Mouse (Mus musculus) activated CD4-positive, CD25-positive, alpha-beta regulatory T cell, adult 4 months (primary cell): ENCODE measurements around the gene Slc2a5. TPM values are rescaled to one million over a fixed set of nuclear protein-coding genes. Genes with fewer than 3 reads are reported as not detected.

Experiments
- ATAC-seq: one replicate; pipeline ENCODE4 v1.8.0; 2017
- polyA plus RNA-seq, 2 experiments: library from polyadenylated mRNA; unstranded; fragments of 100-300 nt; shearing (Covaris generic); gene quantifications; one replicate each; pipeline ENCODE4 v1.2.1; 2017

Gene Slc2a5
- polyA plus RNA-seq, 2 experiments from 2014 or later: not detected

DNA sequence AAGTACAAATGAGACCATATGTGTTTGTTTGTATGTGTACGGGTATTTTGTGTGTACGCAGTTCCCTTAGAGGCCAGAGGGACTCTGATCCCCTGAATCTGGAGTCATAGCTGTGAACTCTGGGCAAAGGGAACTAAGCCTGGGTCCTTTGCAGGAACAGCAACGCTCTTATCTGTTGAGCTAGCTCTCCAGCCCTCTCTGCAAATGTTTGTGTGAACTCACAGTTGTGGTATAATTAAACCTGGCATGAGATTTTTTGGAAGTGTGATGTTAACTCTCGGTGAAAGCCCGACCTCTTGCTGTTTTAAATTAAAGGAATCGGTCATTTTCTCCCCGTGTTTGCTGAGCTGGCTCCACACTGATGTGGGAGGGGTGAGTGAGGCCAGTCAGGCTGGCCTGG lies 13.4 kb upstream of the Slc2a5 start:
- no peak for ATAC-seq

DNA sequence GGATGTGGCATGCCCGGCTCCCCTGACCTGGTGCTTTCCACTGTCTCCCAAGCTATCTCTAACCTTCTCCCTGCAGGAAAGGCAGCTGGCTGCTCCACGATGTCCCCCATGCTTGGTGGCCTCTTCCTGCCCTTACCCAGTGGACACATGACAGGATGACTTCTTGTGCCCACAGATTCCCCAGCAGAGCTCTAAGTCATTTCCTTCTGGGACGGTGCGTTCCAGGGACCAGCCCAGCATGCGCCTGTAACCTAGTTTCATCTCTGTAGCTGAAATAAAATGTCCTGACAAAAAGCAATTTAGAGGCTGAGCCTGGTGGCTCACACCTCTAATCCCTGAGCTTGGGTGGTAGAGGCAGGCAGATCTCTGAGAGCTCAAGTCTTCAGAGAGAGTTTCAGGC lies 12.4 kb upstream of the Slc2a5 start:
- no peak for ATAC-seq

DNA sequence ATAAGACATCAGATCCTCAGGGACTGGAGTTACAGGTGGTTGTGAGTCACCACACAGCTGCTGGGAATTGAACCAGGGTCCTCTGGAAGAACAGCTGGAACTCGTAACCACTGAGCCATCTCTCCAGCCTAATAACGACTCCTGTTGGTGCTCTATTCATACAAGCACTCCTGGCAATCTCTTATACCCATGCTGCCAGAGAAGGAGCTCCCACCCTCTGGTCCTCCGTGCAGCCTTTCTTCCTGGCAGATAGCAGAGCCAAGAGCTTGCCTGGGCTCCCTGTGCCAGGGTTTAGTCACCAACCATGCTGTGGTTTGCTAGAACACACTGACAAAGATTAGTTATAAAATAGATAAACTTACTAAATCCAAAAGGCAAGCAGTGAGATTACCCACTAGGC lies 9.4 kb upstream of the Slc2a5 start:
- ATAC-seq: no peak

DNA sequence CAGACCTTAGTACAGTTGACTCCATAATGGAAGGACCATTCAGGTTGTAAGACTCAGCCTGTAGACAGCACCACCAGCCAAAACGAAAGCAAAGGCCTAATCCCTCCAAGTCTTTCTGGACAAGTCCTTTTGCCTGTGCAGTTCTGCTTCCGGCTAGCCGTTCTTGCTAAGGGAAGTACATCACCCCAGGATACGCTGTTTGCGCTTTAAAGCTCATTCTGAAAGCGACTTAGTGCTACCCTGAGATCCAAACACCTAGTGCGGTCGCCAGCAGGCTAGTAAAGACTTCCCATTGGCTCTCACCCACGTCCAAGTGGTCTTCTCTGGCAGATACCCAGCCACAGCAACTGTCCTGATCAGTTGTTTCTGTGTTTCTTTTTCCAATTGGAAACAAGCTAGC lies 8.7 kb upstream of the Slc2a5 start:
- no peak for ATAC-seq

DNA sequence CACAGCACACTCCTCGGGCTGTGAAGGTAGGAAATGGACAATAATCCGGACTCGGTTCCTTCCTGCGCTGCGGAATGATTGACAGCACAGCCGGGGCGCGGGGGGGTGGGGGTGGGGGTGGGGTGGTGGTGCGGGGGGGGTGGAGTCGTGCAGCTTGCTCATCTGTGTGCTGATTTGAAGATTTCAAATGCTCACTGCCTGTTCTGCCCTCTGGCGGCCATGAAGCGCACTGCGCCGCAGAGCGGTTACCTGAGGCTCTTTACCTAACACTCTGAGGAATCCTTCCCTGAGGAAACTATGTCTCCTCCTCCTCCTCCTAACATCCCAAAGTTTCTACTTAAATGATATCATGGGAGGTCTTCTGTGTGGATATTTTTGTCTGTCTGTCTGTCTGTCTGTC lies 6.2 kb upstream of the Slc2a5 start:
- ATAC-seq: no peak

DNA sequence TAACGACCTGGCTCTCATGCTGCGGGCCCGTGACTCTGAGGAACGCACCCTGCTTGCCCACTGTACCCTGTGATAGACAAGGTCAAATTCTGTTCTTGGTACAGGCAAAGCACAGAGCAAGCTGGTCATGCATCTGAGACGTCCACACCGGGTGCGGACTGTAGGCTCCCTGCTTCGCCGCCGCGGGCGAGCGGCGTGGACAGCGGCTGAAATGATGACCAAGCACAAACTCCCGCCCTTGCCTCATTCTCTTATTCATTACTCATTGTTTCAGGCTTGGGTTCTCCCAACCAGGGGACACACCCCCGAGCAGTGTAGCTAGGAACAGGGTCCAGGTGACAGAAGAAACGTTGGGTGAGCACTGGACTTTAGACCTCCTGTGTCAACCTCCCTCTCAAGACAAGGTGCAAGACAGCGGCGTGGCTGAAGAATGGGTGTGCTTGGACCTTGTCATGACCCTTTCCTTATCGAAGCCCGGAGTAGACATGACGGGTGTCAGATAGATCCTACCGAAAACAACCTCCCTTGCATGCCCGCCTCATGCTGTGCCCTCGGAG lies 4.5 kb upstream of the Slc2a5 start:
- ATAC-seq: no peak

DNA sequence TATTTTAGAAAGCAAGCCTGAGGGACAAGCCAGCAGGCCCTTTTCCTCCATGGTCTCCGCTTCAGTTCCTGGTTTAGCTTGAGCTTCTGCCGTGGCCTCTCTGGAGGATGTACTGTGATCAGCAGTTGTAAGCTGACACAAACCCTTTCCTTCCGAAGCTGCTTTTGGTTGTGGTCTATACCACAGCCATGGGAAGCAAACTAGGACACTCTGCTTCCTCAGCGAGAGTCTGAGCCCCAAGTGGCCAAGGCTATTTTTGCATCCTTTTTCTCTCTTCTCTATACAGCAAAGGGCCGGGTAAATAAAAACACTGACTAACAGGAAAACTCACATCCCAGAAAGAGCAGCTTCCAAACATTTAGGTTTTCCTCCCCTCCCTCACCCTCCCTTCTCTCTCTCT lies 1.8 kb upstream of the Slc2a5 start:
- no peak for ATAC-seq

DNA sequence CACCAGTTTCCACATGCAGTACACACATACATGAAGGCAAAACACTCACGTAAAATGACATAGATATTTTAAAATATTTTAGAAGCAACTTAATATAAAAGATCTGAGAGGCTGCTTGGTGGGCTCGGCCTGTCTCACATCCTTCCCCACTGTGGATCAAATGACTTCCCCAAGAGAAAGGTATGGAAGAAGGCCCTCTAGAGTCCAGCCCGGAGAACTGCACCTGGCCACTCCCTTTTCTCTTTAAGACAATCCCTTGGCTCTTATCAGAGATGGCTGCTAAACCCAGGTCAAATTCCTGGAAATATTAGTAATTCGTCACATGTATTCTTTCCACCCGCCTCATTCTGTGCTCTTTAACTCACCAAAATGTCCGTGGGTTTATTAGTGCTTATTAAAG lies 920 bp upstream of the Slc2a5 start:
- ATAC-seq: no peak

DNA sequence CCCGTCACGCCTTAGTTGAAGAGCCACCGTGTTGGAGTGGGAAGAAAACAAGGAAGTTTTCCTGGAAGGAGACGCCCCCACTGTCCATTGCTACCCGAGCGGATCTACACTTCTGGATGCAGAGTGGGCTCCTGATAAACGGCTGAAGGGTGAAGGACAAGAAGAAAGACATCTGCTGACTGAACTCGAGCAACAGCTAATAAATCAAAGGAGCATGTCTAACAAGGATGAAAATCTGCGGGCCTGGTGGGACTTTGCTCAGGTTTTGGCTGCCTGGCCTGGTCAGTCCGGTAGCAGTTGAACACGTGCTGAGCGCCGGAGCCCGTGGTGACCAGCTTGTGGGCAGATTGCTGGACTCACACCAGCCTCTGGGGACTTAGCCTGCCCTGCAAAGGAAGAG lies 557 bp downstream of the Slc2a5 start:
- ATAC-seq: no peak

DNA sequence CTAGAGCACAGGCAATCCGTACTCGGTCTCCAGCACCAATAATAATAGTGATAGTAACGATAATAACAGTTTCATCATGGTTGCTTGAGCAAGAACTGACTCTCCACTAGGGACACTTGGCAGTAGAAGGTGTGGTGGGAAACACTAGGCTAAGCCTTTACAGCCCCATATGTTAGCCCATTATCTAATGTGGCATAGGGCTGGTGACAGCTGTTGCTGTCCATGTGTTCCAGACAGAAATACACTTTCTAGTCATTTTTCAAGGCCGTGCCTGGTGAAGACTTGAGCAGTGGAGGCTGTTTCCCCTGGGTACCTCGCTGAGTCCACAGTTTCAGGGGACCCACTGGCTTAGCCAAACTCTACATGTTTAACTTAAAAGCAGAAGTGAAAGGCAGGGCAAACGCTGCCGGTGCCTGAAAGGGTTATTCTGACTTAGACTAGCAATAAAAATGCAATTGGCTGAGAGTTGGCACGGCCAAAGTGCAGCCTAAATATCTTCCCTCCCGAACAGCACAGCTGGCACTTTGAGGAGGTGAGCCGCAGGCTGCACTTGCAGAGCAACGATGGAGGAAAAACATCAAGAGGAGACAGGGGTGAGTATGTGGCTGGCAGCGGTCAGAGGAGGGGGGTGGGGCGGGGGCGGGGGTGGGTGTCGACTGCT lies 1.2 kb downstream of the Slc2a5 start:
- no peak for ATAC-seq

DNA sequence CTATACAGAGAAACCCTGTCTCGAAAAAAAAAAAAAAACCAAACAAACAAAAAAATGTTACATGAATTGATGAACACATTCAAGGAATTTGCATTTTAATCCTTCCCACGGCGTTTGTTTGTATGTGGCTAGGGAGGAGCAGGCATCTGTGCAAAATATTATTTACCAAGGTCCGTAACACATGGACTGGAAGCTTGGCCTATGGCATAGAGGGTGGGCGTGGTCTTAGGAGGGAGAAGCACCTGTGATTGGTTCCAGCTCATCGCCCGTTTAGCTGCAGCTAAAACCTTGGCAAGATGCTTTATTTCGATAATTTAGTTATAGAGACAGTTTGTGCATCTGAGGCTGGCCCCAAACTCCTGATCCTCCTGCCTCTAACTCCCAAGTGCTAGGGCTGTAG lies 2.3 kb downstream of the Slc2a5 start:
- no peak for ATAC-seq

DNA sequence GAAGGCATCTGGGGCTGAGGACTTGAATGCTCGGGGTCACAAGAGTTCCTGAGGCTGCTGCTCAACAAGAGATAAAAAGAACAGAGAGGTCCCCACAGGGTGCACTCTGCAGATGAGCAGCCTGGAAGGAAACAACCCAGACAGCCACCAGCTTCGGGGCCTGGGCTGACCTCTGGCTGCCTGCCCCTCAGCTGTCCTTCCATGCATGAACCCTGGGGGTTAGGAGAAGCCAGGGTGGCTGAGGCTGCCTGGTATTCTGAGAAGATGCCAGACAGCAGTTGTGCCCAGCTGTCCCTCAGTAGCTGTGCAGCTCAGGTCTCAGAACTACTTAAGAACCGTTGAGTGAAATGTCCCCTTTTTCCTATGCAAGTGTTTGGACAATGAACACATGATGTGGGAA lies 3.4 kb downstream of the Slc2a5 start:
- ATAC-seq: no peak

DNA sequence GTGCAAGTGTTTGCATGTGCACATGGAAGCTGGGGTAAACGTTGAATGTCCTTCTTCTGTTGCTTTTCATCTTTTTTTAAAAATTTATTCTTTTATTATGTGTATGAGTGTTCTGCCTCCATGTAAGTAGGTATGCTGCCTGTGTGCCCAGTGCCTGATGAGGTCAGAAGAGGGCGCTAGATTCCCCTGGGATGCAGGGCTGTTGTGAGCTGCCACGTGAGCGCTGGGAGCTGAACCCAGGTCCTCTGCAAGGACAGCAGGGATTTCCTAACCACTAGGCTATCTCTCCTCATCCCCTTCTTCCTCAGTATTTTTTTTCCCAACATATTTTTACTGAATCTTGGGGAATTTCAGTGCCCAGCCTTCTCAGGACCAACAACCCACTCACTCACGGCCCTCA lies 7.3 kb downstream of the Slc2a5 start:
- no peak for ATAC-seq

DNA sequence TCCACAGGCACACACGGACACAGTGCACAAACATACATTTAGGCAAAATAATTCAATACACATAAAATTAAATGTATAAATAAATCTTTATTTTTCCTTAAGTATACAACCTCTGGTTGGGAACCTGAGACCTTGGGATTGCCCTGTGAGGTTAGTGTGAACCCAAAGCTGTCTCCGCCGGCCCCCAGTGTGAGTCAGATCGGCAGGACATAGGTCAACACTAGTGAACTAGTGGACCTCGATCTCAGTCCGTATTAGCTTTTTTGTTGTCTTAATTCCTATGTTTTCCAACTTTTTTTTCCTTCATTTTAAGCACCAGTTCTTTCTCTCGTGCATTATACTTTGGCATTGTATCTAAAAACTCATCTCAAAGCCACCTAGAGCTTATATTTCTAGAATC lies 8.8 kb downstream of the Slc2a5 start:
- ATAC-seq: no peak

DNA sequence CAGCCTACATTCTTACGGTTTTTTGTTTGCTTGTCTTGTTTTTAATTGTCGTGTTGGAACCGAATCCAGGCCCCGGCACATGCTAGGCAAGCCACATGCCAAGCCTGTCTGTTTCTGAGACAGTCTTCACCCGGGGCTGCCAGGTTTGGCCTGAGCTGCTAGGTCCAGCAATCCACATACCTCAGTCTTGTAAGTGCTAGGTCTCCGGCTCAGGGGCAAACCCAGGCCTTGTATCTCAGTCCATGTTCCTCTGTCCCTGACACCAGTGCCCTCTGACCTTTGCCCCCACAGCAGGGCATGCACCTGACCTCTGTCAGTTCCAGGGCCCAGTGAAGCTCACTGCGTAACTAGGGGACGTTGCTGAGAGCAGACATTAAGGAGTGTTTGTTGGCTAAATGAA lies 9.5 kb downstream of the Slc2a5 start:
- ATAC-seq: no peak

DNA sequence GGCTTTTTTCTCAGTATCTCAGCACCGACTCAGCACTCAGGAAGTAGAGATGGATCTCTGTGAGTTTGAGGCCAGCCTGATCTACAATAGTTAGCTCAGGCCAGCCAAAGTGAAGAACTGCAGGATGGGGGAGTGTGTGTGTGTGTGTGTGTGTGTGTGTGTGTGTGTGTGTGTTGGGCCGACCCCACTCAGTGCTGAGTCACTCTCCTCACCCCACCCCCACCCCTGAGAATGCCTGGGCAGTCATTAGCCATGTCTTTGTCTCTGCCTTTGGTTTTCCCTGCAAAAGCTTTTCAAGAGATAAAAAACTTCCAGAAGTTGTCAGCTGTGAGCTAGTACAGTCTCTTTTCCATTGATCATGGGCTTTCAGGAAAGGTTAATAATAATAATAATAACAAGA lies 11.6 kb downstream of the Slc2a5 start:
- ATAC-seq: no peak

DNA sequence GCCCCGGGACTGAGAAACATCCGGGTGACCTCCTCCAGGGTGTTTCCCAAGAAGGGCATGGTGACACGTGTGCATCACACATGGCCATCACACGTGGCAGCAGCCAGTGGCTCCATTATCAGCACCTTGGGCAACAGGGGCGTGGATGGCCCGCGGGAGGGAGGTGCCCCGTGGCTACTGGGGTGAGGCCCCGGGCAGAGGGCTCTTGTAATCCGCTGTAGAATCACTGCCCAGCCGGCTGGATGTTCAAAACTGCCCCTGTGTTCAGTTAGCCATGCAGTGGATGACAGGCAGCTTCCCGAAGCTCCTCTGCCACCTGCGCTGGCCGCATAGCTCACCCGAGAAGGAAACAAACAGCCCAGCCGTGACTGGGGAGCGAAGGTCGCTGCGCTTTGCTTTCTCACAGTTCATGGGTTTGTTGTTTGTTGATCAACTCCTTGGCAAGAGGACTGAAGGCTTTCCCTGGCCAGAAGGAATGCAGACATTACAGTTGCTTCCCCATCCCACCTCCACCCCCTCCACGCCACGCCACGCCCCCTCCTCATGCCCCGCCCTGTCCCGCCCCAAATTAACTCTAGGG lies 13.7 kb downstream of the Slc2a5 start:
- ATAC-seq: no peak

DNA sequence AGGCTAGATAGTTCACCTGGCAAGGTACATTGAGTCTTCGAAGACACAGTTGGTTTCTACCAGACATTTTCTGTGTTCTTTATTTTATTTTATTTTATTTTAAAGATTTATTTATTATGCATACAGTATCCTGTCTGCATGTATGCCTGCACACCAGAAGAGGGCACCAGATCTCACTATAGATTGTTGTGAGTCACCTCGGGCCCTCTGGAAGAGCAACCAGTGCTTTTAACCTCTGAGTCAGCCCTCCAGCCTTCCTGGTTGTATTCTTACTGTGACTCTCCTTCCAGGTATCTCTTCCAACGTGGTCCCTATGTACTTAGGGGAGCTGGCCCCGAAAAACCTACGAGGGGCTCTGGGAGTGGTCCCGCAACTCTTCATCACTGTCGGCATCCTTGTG lies 16.2 kb downstream of the Slc2a5 start:
- ATAC-seq: no peak

DNA sequence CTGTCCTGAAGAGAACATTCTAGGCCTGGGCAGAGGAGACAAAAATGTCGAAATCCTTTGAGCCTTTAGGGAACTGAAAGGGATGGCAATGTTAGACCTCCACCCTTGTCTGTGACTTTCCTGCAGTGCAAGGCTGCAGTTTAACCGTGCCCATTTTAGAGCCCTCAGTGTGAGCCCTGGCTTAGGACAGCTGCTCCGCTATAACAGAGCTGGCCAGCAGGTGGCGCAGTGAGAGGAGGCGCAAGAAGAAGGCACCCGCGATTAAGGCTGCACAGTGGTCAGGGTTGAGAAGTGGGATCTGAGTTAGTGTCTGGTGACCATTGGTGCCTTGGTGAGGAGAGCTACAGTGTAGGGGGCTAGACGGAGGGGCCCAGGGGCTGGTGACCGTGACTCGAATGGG lies 17.6 kb downstream of the Slc2a5 start:
- ATAC-seq: no peak

DNA sequence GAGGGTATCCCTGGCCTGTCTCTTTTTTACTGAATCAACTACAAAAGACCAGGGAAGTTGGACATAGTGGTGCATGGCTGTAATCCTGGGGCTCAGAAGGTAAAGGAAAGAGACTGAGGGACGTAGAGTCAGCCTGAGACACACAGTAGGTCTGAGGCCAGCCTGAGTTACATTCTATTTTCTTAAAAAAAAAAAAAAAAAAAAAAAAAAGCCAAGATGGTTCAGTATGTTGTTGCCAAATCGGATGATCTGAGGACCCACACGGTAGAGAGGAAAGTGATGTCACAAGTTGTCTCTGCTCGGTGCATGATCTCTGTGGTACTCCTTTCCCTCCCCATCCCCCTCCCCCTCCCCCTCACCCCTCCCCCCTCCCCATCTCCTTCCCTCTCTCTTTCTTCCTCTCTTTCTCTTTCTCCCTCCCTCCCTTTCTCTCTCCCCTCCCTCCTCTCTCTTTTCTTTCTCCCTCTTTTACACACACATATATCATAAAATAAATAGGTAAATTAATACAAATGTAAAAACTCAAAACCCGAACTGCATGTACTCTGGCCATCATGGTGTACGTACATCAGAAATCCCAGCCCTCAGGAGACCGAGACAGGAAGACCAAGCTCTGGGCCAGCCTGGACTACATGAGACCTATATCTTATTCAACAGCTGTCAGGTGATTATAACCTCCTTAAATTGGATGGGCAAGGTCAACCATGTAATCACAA lies 18.4 kb downstream of the Slc2a5 start:
- ATAC-seq: no peak

DNA sequence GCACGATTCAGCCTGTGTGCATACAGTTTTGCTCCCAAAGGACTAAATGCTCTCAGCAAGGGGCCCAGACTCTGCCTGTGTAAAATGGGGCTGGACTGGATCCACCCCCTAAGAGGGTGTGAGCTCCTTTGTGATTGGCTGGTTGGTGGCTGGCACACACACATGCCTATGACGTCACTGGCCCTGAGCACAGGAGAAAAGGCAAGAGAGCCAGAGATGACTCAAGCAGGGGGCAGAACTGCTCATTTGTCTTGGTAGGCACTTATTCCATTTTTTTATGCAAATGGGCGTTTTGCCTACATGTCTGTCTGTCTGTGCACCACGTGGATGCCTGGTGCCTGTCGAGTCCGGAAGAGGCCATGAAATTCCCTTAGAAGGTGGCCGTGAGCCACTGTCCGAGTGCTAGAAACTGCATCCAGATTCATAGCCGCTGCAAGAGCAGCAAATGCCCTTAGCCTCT lies 19.0 kb downstream of the Slc2a5 start:
- ATAC-seq: no peak

DNA sequence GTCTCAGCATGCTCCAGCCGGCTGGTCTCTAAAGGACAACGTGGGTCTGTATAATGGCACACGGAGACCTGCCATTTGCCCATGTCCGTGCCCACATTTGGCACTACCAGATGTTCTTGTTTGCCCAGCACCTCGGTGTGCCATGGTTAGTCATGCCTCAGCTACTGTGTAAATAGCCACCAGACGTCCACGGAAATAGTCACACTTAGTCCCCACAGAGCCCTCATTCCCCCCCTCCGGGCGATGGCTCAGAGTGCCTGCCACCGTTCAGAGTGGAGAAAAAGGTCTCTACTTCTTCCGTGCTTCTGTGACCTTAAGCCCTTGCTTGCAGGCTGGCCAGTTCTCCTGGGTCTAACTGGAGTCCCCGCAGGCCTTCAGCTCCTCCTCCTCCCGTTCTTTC lies 20.0 kb downstream of the Slc2a5 start:
- ATAC-seq: no peak

DNA sequence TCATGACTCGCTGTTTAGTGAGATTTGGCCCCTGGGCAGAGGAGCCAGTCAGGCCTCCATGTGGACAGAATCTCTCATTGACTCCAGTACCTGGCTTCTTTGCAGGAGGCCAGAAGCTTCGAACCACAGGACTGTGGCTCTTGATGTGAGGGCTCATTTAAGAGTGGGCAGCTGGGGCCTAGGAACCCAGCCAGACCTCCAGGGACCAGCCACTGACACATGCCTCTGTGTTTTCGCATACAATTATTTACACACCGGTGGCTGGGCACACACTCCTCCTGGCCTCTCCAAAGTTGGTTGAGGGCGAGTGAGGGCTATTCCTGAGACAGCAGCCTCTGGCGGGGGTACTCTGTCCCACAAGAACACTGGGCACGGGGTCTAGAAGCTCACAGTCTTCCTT lies 21.3 kb downstream of the Slc2a5 start:
- ATAC-seq: no peak

DNA sequence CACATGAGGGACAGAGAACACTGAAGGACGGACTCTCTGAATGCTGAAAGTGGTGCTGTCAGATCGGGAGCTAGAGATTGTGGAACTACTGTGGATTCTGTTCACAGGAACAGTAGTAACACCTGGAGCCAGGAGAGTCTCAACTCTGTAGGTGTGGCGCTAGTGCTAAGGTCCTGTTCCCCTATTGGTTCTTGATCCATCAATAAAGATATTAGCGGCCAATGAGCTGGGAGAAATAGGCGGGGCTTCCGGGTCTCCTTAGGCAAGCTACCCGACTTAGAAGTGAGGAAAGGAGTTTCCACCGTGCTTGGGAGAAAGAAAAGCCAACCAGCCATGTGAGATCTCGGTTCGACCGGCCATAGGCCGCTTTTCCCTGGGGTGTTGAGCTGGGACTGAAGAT lies 25.2 kb downstream of the Slc2a5 start:
- ATAC-seq: no peak
